8 mouse cellular contexts compared by ENCODE assay signal in genomic region chr10:81136706-81137231, GRCm38 (mm10). TPM values are rescaled to one million over a fixed set of nuclear protein-coding genes. Genes with fewer than 3 reads are reported as not detected.
A peak's percentile ranks its signal among the peaks of the same experiment; 100 is the strongest.
DNase-seq lines count a peak whose midpoint lies in the region; ATAC-seq and TF ChIP-seq lines count a peak whose summit lies in the region.

No protein-coding gene starts in this region.

- under 1% methylated on average over 42 of the region's 50 CpGs for WGBS in hindbrain, embryonic 16.5 days
- WGBS in limb, embryonic 15.5 days = under 1% methylated on average over 38 of the region's 50 CpGs

- peaks cover 12% of the 10 kb centered on the region for H3K27me3 ChIP-seq in hindbrain, embryonic 16.5 days (replicated peaks; ENCODE audit: control insufficient read depth, insufficient read depth, low read length)
- H3K27me3 ChIP-seq in limb, embryonic 15.5 days = peaks cover 24% of the 10 kb centered on the region

- DNase-seq in lung, adult 18-20 months = peak; percentile 77
- no peak for DNase-seq in lung, postnatal 36 days
- peak; percentile 91 for DNase-seq in cerebellum, adult 11-12 months
- DNase-seq in gastrocnemius, adult 2 months = peak; percentile 94
- peak; percentile 87 for DNase-seq in neural tube, embryonic 10.5 days (ENCODE audit: extremely low spot score, low spot score)
- peak; percentile 79 to 86 for DNase-seq in thymus, adult 18-20 months

- peak overlapping the region; percentile 98 for H3K4me2 ChIP-seq in hindbrain, embryonic 16.5 days (ENCODE audit: low read length)
- H3K4me2 ChIP-seq in limb, embryonic 15.5 days = peak overlapping the region; percentile 95

- no peak for TF ChIP-seq CTCF in gastrocnemius, adult 2 months (IDR thresholded peaks at IDR 0.05)

- H3K9me3 ChIP-seq in hindbrain, embryonic 16.5 days (ENCODE audit: control insufficient read depth, low read length) = no peaks in the 10 kb centered on the region
- H3K9me3 ChIP-seq in limb, embryonic 15.5 days = no peaks in the 10 kb centered on the region

- H3K4me1 ChIP-seq in hindbrain, embryonic 16.5 days (ENCODE audit: control insufficient read depth, insufficient read depth, low read depth, low read length) = peaks cover 38% of the 10 kb centered on the region
- H3K4me1 ChIP-seq in limb, embryonic 15.5 days = peaks cover 60% of the 10 kb centered on the region

- no peaks in the 10 kb centered on the region for H3K36me3 ChIP-seq in hindbrain, embryonic 16.5 days (ENCODE audit: control insufficient read depth, insufficient read depth, low read length)
- 0 out of 2 replicates have a peak, but pooled peaks cover under 1% of the 10 kb centered on the region for H3K36me3 ChIP-seq in limb, embryonic 15.5 days

- intact Hi-C loops in gastrocnemius, adult 2 months (cut with DNase I) = no loop called here

- peak; percentile 53 for ATAC-seq in hindbrain, embryonic 16.5 days
- ATAC-seq in limb, embryonic 15.5 days (ENCODE audit: insufficient number of reproducible peaks, low FRiP score, low TSS enrichment, low read depth) = peak; percentile 49; the same call in 1 of the 2 replicates

- H3K27ac ChIP-seq in gastrocnemius, adult 2 months = peak overlapping the region; percentile 99
- peak overlapping the region; percentile 96 for H3K27ac ChIP-seq in hindbrain, embryonic 16.5 days (ENCODE audit: low read depth, low read length)
- peak overlapping the region; percentile 99 for H3K27ac ChIP-seq in limb, embryonic 15.5 days

- H3K9ac ChIP-seq in hindbrain, embryonic 16.5 days (ENCODE audit: low read depth, low read length) = peak overlapping the region; percentile 91
- peak overlapping the region; percentile 91 for H3K9ac ChIP-seq in limb, embryonic 15.5 days

- H3K4me3 ChIP-seq in gastrocnemius, adult 2 months = peak overlapping the region; percentile 86
- peak overlapping the region; percentile 88 for H3K4me3 ChIP-seq in hindbrain, embryonic 16.5 days (ENCODE audit: low read length)
- peak overlapping the region; percentile 94 for H3K4me3 ChIP-seq in limb, embryonic 15.5 days

RNA-seq across cellular contexts. Expression of gene Zbtb7a, which starts 1.7 kb away (rescaled TPM):
- total RNA-seq in gastrocnemius, adult 2 months (2021) = 10 to 100 TPM; 23.3 to 25.9 TPM
- 13.3 and 13.6 TPM in 2 replicates for polyA plus RNA-seq in hindbrain, embryonic 16.5 days (2015; fragmentation: Nextera tagmentation; extraction: Ambion mirVana)
- 58.6 and 61.4 TPM in 2 replicates for polyA plus RNA-seq in limb, embryonic 15.5 days (2015; fragmentation: Nextera tagmentation; extraction: Ambion mirVana)

RNA-seq across cellular contexts. Expression of gene Pias4, which starts 31.0 kb away (rescaled TPM):
- total RNA-seq in gastrocnemius, adult 2 months (2021) = 10 to 100 TPM; 15.7 to 16.2 TPM
- 47.1 and 56.9 TPM in 2 replicates for polyA plus RNA-seq in hindbrain, embryonic 16.5 days (2015; fragmentation: Nextera tagmentation; extraction: Ambion mirVana)
- polyA plus RNA-seq in limb, embryonic 15.5 days (2015; fragmentation: Nextera tagmentation; extraction: Ambion mirVana) = 48.0 and 50.6 TPM in 2 replicates

RNA-seq across cellular contexts. Expression of gene Map2k2, which starts 31.1 kb away (rescaled TPM):
- total RNA-seq in gastrocnemius, adult 2 months (2021) = 100 to 1,000 TPM; 148 to 187 TPM
- polyA plus RNA-seq in hindbrain, embryonic 16.5 days (2015; fragmentation: Nextera tagmentation; extraction: Ambion mirVana) = 236 and 240 TPM in 2 replicates
- polyA plus RNA-seq in limb, embryonic 15.5 days (2015; fragmentation: Nextera tagmentation; extraction: Ambion mirVana) = 165 and 167 TPM in 2 replicates

RNA-seq across cellular contexts. Expression of gene Creb3l3, which starts 38.1 kb away (rescaled TPM):
- not detected for total RNA-seq in gastrocnemius, adult 2 months (2021)
- 0.24 and 0.32 TPM in 2 replicates for polyA plus RNA-seq in hindbrain, embryonic 16.5 days (2015; fragmentation: Nextera tagmentation; extraction: Ambion mirVana)
- polyA plus RNA-seq in limb, embryonic 15.5 days (2015; fragmentation: Nextera tagmentation; extraction: Ambion mirVana) = 0.73 and 1.5 TPM in 2 replicates

RNA-seq across cellular contexts. Expression of gene Eef2, which starts 39.7 kb away (rescaled TPM):
- 1,000 to 10,000 TPM; 1,128 to 1,335 TPM for total RNA-seq in gastrocnemius, adult 2 months (2021)
- polyA plus RNA-seq in hindbrain, embryonic 16.5 days (2015; fragmentation: Nextera tagmentation; extraction: Ambion mirVana) = 525 and 551 TPM in 2 replicates
- 564 and 615 TPM in 2 replicates for polyA plus RNA-seq in limb, embryonic 15.5 days (2015; fragmentation: Nextera tagmentation; extraction: Ambion mirVana)
